ENCODE assay signal across 18 mouse cellular contexts in genomic region chr1:138299576-138299975, GRCm38 (mm10). TPM values are rescaled to one million over a fixed set of nuclear protein-coding genes. Genes with fewer than 3 reads are reported as not detected.
DNase-seq lines count a peak whose midpoint lies in the region; ATAC-seq and TF ChIP-seq lines count a peak whose summit lies in the region.
"Had no signal": no experiment of that assay in that cellular context is flagged by ENCODE, and none has a peak within 500 bp of the region (broad histone marks: within the 10 kb centered on the region; RNA-seq: fewer than 3 reads in every experiment).

No protein-coding gene starts in this region.

- no peaks in the 10 kb centered on the region for H3K27me3 ChIP-seq in kidney, adult 2 months (replicated peaks; ENCODE audit: control insufficient read depth, insufficient read depth, low read length)
- H3K27me3 ChIP-seq: embryonic facial prominence, embryonic 13.5 days; liver, embryonic 13.5 days; neural tube, embryonic 12.5 days had no signal

- H3K4me1 ChIP-seq in lung, adult 2 months (ENCODE audit: control insufficient read depth, insufficient read depth, low read length), result peaks cover 3% of the 10 kb centered on the region; the same call in 1 of the 2 replicates
- H3K4me1 ChIP-seq in kidney, adult 2 months (ENCODE audit: control insufficient read depth, insufficient read depth, low read length), result no peaks in the 10 kb centered on the region
- H3K4me1 ChIP-seq: embryonic facial prominence, embryonic 13.5 days; liver, embryonic 13.5 days; midbrain, embryonic 10.5 days; neural tube, embryonic 12.5 days had no signal

- 0 out of 2 replicates have a peak, but pooled peaks have one; percentile 23 for ATAC-seq in monocyte, adult 5-6 weeks (replicated peaks; ENCODE audit: insufficient number of reproducible peaks, low FRiP score, low TSS enrichment, poor library complexity, severe bottlenecking)
- ATAC-seq: forebrain, embryonic 16.5 days; hindbrain, embryonic 16.5 days had no signal

- no peak overlapping the region for H3K4me3 ChIP-seq in lung, adult 2 months (replicated peaks; ENCODE audit: extremely low read depth, low read depth, low read length)
- no peak overlapping the region for H3K4me3 ChIP-seq in kidney, adult 2 months (ENCODE audit: insufficient read depth, low read depth, low read length)
- H3K4me3 ChIP-seq: embryonic facial prominence, embryonic 13.5 days; heart, adult 2 months; liver, embryonic 13.5 days; midbrain, embryonic 10.5 days; neural tube, embryonic 12.5 days had no signal

- TF ChIP-seq POLR2A in lung, adult 2 months (IDR thresholded peaks at IDR 0.05; ENCODE audit: borderline replicate concordance, extremely low read depth, low read depth, low read length), result no peak
- no peak for TF ChIP-seq POLR2A in kidney, adult 2 months (IDR thresholded peaks at IDR 0.05; ENCODE audit: low read depth, low read length)

- DNase-seq in lung, postnatal 36 days, result peak; percentile 17
- no peak for DNase-seq in lung, adult 2 months
- peak; percentile 46 for DNase-seq in adrenal gland, postnatal 10 days
- peak; percentile 90 for DNase-seq in thymus, postnatal 14 days
- no peak for DNase-seq in left cerebral cortex, adult 9 months (ENCODE audit: low spot score in 2 of 2)
- DNase-seq in kidney, adult 2 months, result no peak
- no peak for DNase-seq in heart, postnatal 10 days
- DNase-seq: cerebellum, adult 2 months; kidney, postnatal 25 days; liver, embryonic 13.5 days had no signal

- intact Hi-C loops in heart, postnatal 10 days (cut with DNase I), result no loop called here

- H3K27ac ChIP-seq in kidney, adult 2 months (ENCODE audit: insufficient read depth, low read depth, low read length), result no peak overlapping the region
- H3K27ac ChIP-seq: embryonic facial prominence, embryonic 13.5 days; heart, adult 2 months; liver, embryonic 13.5 days; midbrain, embryonic 10.5 days; neural tube, embryonic 12.5 days had no signal

- no peak for TF ChIP-seq CTCF in lung, adult 2 months (IDR thresholded peaks at IDR 0.05; ENCODE audit: insufficient read depth, low read length)
- no peak for TF ChIP-seq CTCF in kidney, adult 2 months (conservative IDR thresholded peaks at IDR 0.05; ENCODE audit: insufficient read depth, insufficient read length, low read depth, low read length)

- H3K36me3 ChIP-seq in kidney, adult 2 months (ENCODE audit: control insufficient read depth, insufficient read depth, low read length), result no peaks in the 10 kb centered on the region
- H3K36me3 ChIP-seq: embryonic facial prominence, embryonic 13.5 days; liver, embryonic 13.5 days; midbrain, embryonic 10.5 days; neural tube, embryonic 12.5 days had no signal

- 60% methylated on average over 4 of the region's 4 CpGs for WGBS in lung, adult 2 months
- WGBS in kidney, adult 2 months, result 73% methylated on average over 4 of the region's 4 CpGs

RNA-seq across cellular contexts. Expression of gene Atp6v1g3, which starts 26.0 kb away (rescaled TPM):
- polyA plus RNA-seq in lung, adult 2 months (2012; rRNA removed), result not detected in 2 replicates
- not detected for total RNA-seq in adrenal gland, postnatal 10 days (2021)
- total RNA-seq in monocyte, adult 5-6 weeks (2017), result 0.86 to 1.5 TPM in 2 of 3 replicates, not detected in the other
- 7.1 and 13.4 TPM in 2 replicates for polyA plus RNA-seq in kidney, adult 2 months (2012; rRNA removed)
- not detected for total RNA-seq in heart, postnatal 10 days (2021)
- total RNA-seq: ES-E14; heart, adult 2 months had no signal
- polyA plus RNA-seq: cerebellum, adult 2 months; embryonic facial prominence, embryonic 13.5 days; forebrain, embryonic 16.5 days; heart, adult 2 months; hindbrain, embryonic 16.5 days; liver, embryonic 13.5 days; midbrain, embryonic 10.5 days; neural tube, embryonic 12.5 days had no signal

Comparison
In these comparisons a context has a peak if more than half of its experiments do, and no peak if none do; other contexts are left out.
1. DNase-seq: peak in lung, postnatal 36 days (single experiment), adrenal gland, postnatal 10 days (single experiment) and thymus, postnatal 14 days (single experiment); none in lung, adult 2 months (single experiment), left cerebral cortex, adult 9 months (0 of 2), kidney, adult 2 months (single experiment) and heart, postnatal 10 days (0 of 2).